Mouse (Mus musculus) liver, adult 2 months (tissue): ENCODE data around the gene Fnbp1. TPM values are rescaled to one million over a fixed set of nuclear protein-coding genes. Genes with fewer than 3 reads are reported as not detected.
A peak's percentile ranks its signal among the peaks of the same experiment; 100 is the strongest.

ENCODE experiments used
- DNase-seq: peaks from one replicate; pipeline ENCODE4 v3.0.0-alpha.2; 2011; ENCODE audit warnings: low read depth, low spot score; ENCODE audit errors: extremely low read depth
- H3K27ac ChIP-seq: fragments of 200-500 bp; replicated peaks from 2 replicates; pipeline ENCODE4 v1.5.1; 2012; ENCODE audit warnings: low read depth, mild to moderate bottlenecking, control low read depth, inconsistent platforms, low read length; ENCODE audit not compliant: insufficient read depth
- H3K27me3 ChIP-seq: fragments of 200-500 bp; 2 replicates; pipeline ENCODE4 v1.6.1; 2012; ENCODE audit warnings: mild to moderate bottlenecking, moderate library complexity, low read length, inconsistent platforms; ENCODE audit not compliant: control insufficient read depth, insufficient read depth
- H3K36me3 ChIP-seq: fragments of 200-500 bp; 2 replicates; pipeline ENCODE4 v1.6.1; 2012; ENCODE audit warnings: low read length, inconsistent platforms; ENCODE audit not compliant: control insufficient read depth, insufficient read depth
- H3K4me1 ChIP-seq: fragments of 200-500 bp; 2 replicates; pipeline ENCODE4 v1.6.1; 2011; ENCODE audit warnings: low read length; ENCODE audit not compliant: control insufficient read depth, insufficient read depth
- H3K4me3 ChIP-seq: fragments of 200-500 bp; 2 replicates; pipeline ENCODE4 v1.5.1; 2011; ENCODE audit warnings: low read depth, mild to moderate bottlenecking, control low read depth, low read length, moderate library complexity; ENCODE audit not compliant: insufficient read depth
- H3K79me2 ChIP-seq: fragments of 200-500 bp; 2 replicates; pipeline ENCODE4 v1.6.1; 2012; ENCODE audit warnings: inconsistent platforms, mild to moderate bottlenecking, low read length, moderate library complexity; ENCODE audit not compliant: control insufficient read depth, insufficient read depth
- H3K9ac ChIP-seq: fragments of 200-500 bp; 2 replicates; pipeline ENCODE4 v1.6.1; 2012; ENCODE audit warnings: low read depth, mild to moderate bottlenecking, control low read depth, inconsistent platforms, low read length
- CTCF ChIP-seq: fragments of 200-500 bp; IDR thresholded peaks from 2 replicates; pipeline ENCODE4 v1.5.1; 2011; ENCODE audit warnings: low read depth, low read length, control low read depth
- POLR2A ChIP-seq: fragments of 200-500 bp; IDR thresholded peaks from 2 replicates; pipeline ENCODE4 v1.6.1; 2011; ENCODE audit warnings: low read length, control low read depth; ENCODE audit not compliant: insufficient read depth; ENCODE audit errors: extremely low read depth
- whole genome bisulfite sequencing: fragments of 180-500 bp; shearing (Covaris S2); methylation state at CpG from one replicate; pipeline ENCODE4 v1.1.7; 2018; 5-methylcytosine and 5-hydroxymethylcytosine counted together
- polyA plus RNA-seq: library from polyadenylated mRNA; depleted of rRNA; stranded (reverse); fragments of >200 nt; gene quantifications from 2 replicates; pipeline ENCODE4 v1.2.3, GENCODE M21; 2012
- total RNA-seq: library from RNA; depleted of rRNA; stranded (reverse); fragments of >200 nt; gene quantifications from 2 replicates; pipeline ENCODE4 v1.2.3, GENCODE M21; 2014

The Fnbp1 gene
- total and polyA plus RNA-seq, 2 experiments = 5.2 to 8.6 TPM

GRCm38 (mm10) chr2:31133981-31134380, 7.8 kb downstream of the Fnbp1 start:
- no peak for DNase-seq
- Histone ChIP-seq H3K79me2 (peaks cover 36% of the 10 kb centered on the region), H3K4me3 (no peak overlapping the region), H3K27ac (no peak overlapping the region), H3K9ac (no peak overlapping the region), H3K4me1 (peaks cover 14% of the 10 kb centered on the region), H3K27me3 (no peaks in the 10 kb centered on the region), H3K36me3 (no peaks in the 10 kb centered on the region)
- TF ChIP-seq POLR2A = no peak
- 61% methylated on average over 4 of the region's 4 CpGs for WGBS

- Histone ChIP-seq H3K36me3 (no peaks in the 10 kb centered on the region), H3K27me3 (no peaks in the 10 kb centered on the region), H3K4me3 (no peak overlapping the region), H3K27ac (no peak overlapping the region), H3K9ac (no peak overlapping the region), H3K79me2 (peaks cover 27% of the 10 kb centered on the region), H3K4me1 (peaks cover 19% of the 10 kb centered on the region)
- no peak for DNase-seq
- 76% methylated on average over 8 of the region's 8 CpGs for WGBS
- no peak for TF ChIP-seq CTCF
- TF ChIP-seq POLR2A = no peak
Measured at GRCm38 (mm10) chr2:31132682-31133081, 9.1 kb downstream of the Fnbp1 start.

- TF ChIP-seq POLR2A = no peak
- 0 out of 2 replicates have a peak, but pooled peaks have one; percentile 5 for TF ChIP-seq CTCF
- no peak overlapping the region for H3K4me3 ChIP-seq
- peaks cover 27% of the 10 kb centered on the region for H3K79me2 ChIP-seq
- WGBS = 76% methylated on average over 8 of the region's 8 CpGs
- no peak for DNase-seq
- no peaks in the 10 kb centered on the region for H3K27me3 ChIP-seq
- no peaks in the 10 kb centered on the region for H3K36me3 ChIP-seq
- no peak overlapping the region for H3K9ac ChIP-seq
- peaks cover 23% of the 10 kb centered on the region for H3K4me1 ChIP-seq
- peak overlapping the region; percentile 10; the same call in 1 of the 2 replicates for H3K27ac ChIP-seq
Measured at GRCm38 (mm10) chr2:31130815-31131299, 11.0 kb downstream of the Fnbp1 start.

- TF ChIP-seq CTCF (no peak), POLR2A (no peak)
- Histone ChIP-seq H3K4me1 (peaks cover 20% of the 10 kb centered on the region), H3K4me3 (no peak overlapping the region), H3K27ac (no peak overlapping the region), H3K27me3 (no peaks in the 10 kb centered on the region), H3K79me2 (peaks cover 19% of the 10 kb centered on the region), H3K36me3 (no peaks in the 10 kb centered on the region), H3K9ac (0 out of 2 replicates have a peak overlapping the region, but pooled peaks have one; percentile 2)
- 83% methylated on average over 14 of the region's 14 CpGs for WGBS
- no peak for DNase-seq
Measured at GRCm38 (mm10) chr2:31129742-31130518, 11.9 kb downstream of the Fnbp1 start.

GRCm38 (mm10) chr2:31127899-31128298, 13.9 kb downstream of the Fnbp1 start:
- Histone ChIP-seq H3K4me1 (peaks cover 26% of the 10 kb centered on the region), H3K79me2 (peaks cover 16% of the 10 kb centered on the region; the same call in 1 of the 2 replicates), H3K27me3 (no peaks in the 10 kb centered on the region), H3K27ac (peak overlapping the region; percentile 59), H3K9ac (no peak overlapping the region), H3K36me3 (no peaks in the 10 kb centered on the region), H3K4me3 (no peak overlapping the region)
- WGBS = 41% methylated on average over 4 of the region's 4 CpGs
- DNase-seq = peak; percentile 82
- TF ChIP-seq CTCF (no peak), POLR2A (no peak)

- WGBS = 88% methylated on average over 7 of the region's 7 CpGs
- no peaks in the 10 kb centered on the region for H3K27me3 ChIP-seq
- no peak overlapping the region for H3K9ac ChIP-seq
- no peak overlapping the region; the same call in 1 of the 2 replicates for H3K27ac ChIP-seq
- peaks cover 31% of the 10 kb centered on the region for H3K4me1 ChIP-seq
- no peak overlapping the region for H3K4me3 ChIP-seq
- H3K79me2 ChIP-seq = peaks cover 16% of the 10 kb centered on the region; the same call in 1 of the 2 replicates
- TF ChIP-seq CTCF (no peak), POLR2A (no peak)
- DNase-seq = no peak
- H3K36me3 ChIP-seq = no peaks in the 10 kb centered on the region
Measured at GRCm38 (mm10) chr2:31127219-31127618, 14.6 kb downstream of the Fnbp1 start.
